Mouse (Mus musculus) heart, postnatal 25 days (tissue): ENCODE measurements around the gene 4930407I10Rik. TPM values are rescaled to one million over a fixed set of nuclear protein-coding genes. Genes with fewer than 3 reads are reported as not detected.

Source experiments
- DNase-seq: peaks from one replicate; pipeline ENCODE4 v3.0.0; 2022; ENCODE audit warnings: low spot score
- intact Hi-C: fragments of 180-260 bp; cut with DNase I; formaldehyde crosslinking; loops from one replicate; pipeline ENCODE4 v1.15.1; 2025
- total RNA-seq, 2 experiments: library from RNA; stranded (reverse); gene quantifications; 2 replicates each; pipeline ENCODE4 v1.2.3; 2021

4930407I10Rik gene
- not detected for total RNA-seq

DNA sequence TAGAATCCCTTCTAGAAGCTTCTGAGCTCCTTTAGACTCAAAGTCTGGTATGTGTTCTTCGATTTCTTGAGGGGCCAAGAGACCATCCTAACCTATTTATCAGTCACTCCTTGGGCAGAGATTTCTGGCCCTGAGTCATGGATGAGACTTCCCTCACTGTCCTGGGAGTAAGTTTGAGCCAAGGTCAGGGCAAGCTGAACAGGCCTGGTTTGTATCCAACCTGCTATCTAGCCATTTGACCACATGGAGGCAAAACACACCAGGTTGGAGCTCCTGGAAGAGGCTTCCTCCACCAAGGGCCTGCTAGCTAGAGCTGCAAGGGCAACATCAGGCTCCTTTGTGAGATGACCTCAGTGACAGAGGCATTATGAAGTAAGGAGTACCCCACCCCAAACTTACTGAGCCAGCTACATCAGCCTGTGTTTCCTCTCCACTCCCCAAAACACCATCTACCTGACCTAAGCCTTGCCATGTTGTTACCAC lies at the start of gene 4930407I10Rik:
TSS of gene 4930407I10Rik (plus strand) at position 433 of the 483 bp plus-strand sequence.
- intact Hi-C loops = no loop called here
- no peak for DNase-seq

GRCm38 (mm10) chr15:82011947-82012346 lies 47.0 kb upstream of the 4930407I10Rik start:
- DNase-seq = no peak
- intact Hi-C loops = no loop called here

DNA sequence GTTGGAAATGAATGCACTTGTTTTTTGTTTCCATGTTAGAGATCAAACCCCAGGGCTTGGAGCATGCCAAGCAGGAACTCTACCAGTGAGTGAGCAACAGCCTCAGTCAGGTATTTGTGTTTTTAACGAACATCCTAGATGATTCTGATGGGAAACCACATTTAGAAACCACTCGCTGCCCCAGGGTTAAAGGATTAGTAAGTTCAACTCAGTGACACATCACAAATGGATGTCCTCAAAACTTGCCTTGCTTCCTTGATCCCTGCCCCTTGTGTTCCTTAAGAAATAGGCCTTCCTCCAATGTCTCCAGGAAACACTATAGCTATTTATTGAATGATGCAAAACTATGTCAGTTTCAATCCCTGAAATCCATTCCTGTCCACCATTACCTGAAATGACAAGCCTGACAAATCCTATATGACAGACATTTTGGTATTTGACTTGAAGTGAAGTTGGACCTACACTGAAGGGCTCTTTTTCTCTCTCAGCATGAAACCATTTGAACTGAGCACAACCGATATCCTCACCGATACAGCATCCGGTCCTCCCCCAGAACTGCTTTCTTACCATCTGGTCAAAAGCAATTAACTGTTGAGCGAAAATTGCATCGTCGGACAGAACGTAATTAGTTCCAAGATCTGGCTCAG lies 44.1 kb upstream of the 4930407I10Rik start:
- intact Hi-C loops = loop anchor here (2.0 kb wide), 1 partner anchor 26 kb away; no protein-coding TSS in a partner anchor
- DNase-seq = no peak

- DNase-seq = no peak
- intact Hi-C loops = loop anchor here (2.0 kb wide), 1 partner anchor 25 kb away; no protein-coding TSS in a partner anchor
Measured at GRCm38 (mm10) chr15:82015392-82016100, 43.4 kb upstream of the 4930407I10Rik start.

DNA sequence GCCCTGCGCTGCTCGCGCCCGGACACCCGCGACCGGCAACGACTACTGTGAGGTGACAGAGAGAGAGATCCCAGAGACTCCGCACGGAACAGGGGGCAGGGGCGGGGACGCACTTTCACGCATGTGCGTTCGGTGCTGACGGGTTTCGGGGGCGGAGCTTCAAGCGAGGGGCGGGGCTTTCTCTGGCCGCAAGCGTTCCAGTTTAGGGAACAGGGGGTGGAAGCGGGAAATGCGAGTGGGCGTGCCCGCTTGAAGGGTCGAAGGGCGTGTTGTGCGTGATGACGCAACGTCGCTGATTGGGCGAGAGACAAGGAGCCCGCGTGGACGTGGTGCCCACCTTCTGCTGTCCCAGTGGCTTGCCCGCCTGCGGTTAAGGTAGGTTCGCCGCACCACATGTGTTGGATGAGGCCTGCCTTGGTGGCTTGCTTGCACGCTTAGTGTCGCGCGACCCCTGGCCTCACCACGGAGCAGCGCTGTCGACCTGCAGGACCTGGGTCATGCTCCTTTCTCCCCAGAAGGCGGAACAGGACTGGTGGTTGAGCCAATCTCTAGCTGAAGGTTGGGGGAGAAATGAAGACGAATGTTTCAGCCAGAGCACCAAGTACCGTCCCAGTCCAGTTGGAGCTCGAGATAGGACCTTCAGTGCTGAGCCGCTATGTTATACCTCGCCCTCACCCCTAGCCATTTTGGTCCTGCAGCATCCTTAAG lies 42.7 kb upstream of the 4930407I10Rik start:
- DNase-seq = peak; percentile 98
- intact Hi-C loops = no loop called here

DNA sequence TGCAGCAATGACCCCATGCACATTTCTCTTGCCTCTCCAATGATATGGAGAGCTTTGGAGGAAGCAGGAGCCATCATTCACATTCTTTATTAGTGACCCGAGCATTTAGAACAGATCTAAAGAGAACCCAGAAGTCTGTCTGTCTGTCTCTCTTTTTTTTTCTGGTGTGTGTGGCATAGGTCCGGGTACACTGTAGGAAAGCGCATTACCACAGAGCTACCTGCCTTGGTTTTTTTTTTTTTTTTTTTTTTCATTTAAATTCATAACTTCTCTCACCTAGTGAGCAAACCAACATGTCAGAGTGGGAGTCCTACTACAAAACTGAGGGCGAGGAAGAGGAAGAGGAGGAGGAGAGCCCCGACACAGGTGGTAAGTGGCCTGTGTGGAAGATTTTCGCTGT lies 42.1 kb upstream of the 4930407I10Rik start:
- DNase-seq = no peak
- intact Hi-C loops = no loop called here

DNA sequence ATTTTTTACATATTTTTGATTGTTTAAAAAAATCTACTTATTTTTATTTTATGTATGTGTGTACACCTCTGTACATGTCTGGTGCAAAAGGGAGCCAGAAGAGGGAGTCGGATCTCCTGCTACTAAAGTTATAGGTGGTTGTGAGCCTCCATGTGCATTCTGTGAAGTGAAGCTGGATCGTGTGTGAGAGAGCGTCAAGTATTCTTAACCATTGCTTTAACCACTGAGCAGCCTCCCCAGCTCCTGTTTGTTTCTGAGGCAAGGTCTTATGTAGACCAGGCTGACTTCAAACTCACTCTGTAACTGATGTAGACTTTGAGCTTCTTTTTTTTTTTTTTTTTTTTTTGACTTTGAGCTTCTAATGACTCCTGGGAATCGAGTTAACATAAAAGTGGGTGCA lies 41.5 kb upstream of the 4930407I10Rik start:
- DNase-seq = no peak
- intact Hi-C loops = no loop called here

DNA sequence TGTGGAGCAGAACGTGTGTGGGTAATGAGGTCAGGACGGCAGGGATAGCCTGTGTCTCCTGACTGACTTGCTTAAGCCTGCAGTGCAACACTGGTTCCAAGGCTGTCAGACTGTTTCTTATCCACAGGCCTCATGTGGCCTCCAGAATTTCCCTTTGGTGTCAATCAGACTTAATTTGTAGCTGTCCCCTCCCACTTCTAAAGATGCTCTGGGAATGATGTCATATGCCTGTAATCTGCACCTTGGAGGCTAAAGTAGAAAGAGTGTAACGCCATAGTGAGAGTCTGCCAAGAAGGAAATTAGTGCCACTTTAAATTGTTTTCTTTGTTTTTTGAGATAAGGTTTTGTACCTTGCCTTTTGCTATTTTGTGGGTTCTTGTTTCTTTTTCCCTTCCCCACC lies 39.7 kb upstream of the 4930407I10Rik start:
- intact Hi-C loops = no loop called here
- no peak for DNase-seq

DNA sequence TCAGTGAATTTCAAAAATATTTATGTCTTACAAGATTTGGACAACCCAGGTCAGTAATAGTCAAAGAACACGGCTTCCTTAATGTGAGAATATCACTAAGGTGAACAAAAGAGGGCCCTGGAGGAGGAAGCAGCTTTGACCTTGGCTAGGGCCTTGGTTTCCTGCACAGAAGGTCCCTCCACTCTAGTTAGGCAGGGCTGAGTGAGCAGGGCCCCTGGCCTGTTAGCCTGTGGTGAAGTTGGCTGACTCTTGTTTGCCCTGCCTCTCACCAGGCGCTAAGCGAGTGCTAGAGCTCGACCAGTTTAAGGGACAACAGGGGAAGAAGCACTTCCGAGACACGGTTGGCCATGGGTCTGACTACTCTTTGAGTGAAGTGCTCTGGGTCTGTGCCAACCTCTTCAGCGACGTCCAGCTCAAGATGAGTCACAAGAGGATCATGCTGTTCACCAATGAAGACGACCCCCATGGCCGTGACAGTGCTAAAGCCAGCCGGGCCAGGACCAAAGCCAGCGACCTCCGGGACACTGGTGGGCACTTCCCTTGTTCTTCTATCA lies 36.3 kb upstream of the 4930407I10Rik start:
- intact Hi-C loops = no loop called here
- no peak for DNase-seq

GRCm38 (mm10) chr15:82023965-82024635 lies 34.9 kb upstream of the 4930407I10Rik start:
- intact Hi-C loops = no loop called here
- DNase-seq = no peak

DNA sequence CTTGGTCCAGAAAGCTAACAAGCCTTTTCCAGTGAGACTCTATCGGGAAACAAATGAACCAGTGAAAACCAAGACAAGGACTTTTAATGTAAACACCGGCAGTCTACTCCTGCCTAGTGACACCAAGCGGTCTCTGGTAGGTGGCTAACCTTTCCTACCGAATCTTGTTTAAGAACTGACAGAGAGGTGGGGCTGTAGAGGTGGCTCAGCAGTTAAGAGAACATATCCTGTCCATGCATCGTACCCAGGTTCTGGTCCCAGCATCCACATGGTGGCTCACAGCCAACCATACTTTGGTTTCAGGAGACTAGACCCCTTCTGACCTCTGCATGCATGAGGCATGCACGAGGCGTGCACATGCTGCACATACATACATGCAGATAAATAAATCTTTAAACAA lies 31.7 kb upstream of the 4930407I10Rik start:
- no peak for DNase-seq
- intact Hi-C loops = no loop called here

- DNase-seq = no peak
- intact Hi-C loops = no loop called here
Measured at GRCm38 (mm10) chr15:82027726-82028125, 31.2 kb upstream of the 4930407I10Rik start.

- no peak for DNase-seq
- intact Hi-C loops = no loop called here
Measured at GRCm38 (mm10) chr15:82032386-82032785, 26.6 kb upstream of the 4930407I10Rik start.

GRCm38 (mm10) chr15:82033762-82034161 lies 25.2 kb upstream of the 4930407I10Rik start, which contains the start of gene Desi1:
Gene Desi1, minus strand, starts transcription at chr15:82033862.
- no peak for DNase-seq
- intact Hi-C loops = no loop called here

DNA sequence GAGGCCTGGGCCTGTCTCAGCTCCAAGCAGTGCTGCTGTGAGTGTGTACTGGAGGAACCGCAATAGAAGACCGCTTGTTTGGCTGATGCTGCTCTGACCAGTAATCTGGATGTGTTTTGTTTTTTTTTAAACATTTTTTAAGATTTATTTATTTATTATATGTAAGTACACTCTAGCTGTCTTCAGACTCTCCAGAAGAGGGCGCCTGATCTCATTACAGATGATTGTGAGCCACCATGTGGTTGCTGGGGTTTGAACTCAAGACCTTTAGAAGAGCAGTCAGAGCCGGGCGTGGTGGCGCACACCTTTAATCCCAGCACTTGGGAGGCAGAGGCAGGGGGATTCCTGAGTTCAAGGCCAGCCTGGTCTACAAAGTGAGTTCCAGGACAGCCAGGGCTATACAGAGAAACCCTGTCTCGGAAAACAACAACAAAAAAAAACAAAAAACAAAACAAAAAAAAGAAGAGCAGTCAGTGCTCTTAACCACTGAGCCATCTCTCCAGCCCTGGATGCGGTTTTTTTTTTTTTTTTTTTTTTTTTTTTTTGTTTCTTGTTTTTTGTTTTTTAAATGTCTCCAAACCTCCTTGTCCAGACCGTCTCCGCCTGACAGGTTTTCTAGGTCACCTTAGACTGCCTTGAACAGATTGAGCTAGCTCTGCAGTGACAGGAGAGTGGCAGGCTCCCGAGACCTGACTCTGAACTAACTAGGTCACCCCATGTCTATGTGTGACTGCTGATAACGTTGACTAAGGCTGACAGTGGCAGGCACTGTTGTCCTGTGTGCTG lies 22.9 kb upstream of the 4930407I10Rik start:
- DNase-seq = no peak
- intact Hi-C loops = no loop called here

DNA sequence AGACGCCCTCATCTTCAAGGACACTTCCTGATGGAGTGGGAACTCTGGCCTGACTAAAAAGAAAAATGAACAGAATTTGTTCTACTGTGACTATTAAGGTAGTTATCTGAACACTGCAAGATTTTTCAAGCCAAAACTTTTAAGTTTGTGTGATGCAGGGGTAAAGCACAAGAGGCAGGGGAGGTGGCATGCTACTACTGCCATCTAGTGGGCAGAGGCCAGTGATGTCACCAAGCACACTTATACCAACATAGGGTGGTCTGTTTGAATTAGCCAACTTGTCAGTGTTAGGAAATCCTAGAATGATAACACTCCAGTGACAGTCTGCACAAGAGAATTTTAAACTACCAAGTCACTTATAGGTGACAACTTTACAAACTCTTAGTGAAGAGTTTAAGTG lies 18.3 kb upstream of the 4930407I10Rik start:
- intact Hi-C loops = loop anchor here (2.0 kb wide), 2 partner anchors 26 to 82 kb away; no protein-coding TSS in a partner anchor
- no peak for DNase-seq

DNA sequence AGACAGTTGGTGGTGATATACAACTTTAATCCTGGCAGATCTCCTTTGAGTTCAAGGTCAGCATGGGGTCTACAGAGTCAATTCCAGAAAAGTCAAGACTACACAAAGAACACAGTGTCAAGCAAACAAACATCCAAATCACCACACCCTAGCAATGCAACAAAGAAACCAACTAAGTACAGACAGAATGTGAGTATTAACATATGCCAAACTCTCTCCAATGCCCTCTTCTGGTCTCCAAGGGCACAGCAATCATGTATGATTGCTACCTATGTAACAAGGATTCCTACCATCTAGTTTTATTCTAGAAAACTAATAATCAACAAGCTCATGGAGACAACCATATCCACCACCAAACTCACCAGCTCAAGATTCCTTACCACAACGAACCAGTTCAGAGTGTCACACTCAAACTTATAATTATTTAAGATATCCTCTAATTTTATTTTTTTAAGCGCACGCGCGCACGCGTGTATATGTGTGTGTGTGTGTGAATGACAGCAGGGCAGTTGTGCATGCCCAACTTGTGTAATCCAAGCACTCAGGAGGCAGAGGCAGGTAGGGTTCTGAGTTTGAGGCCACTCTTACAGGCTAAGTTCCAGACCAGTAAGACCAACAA lies 14.7 kb upstream of the 4930407I10Rik start:
- intact Hi-C loops = no loop called here

DNA sequence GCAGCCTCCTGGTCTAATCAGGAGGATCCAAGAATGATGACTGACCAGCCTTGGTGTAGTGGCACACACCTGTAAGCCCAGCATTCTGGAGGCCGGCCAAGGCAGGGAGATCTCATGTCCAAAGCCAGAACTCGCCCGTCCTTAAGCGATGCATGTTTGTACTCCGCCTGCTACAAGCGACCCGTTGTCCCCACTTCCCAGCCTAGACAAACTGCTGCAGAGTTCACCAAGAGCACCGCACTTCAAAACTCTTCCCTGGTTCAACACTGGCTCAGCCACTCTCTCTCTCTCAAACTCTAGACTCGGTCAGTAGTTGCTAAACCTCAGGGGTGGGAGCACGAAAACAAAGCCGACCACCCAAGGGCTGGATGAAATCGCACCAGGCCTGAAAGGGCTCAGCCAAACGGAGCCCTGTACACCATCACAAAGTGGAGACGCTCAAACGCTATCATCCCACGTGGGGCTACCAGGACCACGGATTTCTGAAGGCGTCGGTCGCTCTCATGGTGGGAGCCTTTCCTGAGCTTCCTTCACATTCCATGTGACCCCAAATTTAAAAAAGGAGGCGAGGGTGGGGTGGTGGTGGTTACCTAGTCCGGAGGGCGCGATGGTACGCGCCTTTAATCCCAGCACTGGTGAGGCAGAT lies 12.6 kb upstream of the 4930407I10Rik start:
- intact Hi-C loops = no loop called here
- no peak for DNase-seq

More for the DNA sequence above, 14.7 kb upstream of the 4930407I10Rik start:
- DNase-seq = no peak
